Mouse (Mus musculus) hematopoietic stem cell, adult 5-6 weeks (primary cell): ENCODE measurements around the gene Grk3. TPM values are rescaled to one million over a fixed set of nuclear protein-coding genes. Genes with fewer than 3 reads are reported as not detected.

Source experiments
- ATAC-seq, 2 experiments: fragments of 125-278 bp in 1 of 2; replicated peaks in 1 of 2; 2 replicates each; pipeline ENCODE4 v1.8.0; 2016 to 2017; ENCODE audit warnings: inconsistent platforms in 2 of 2, mild to moderate bottlenecking in 2 of 2, moderate number of reproducible peaks in 2 of 2, low read depth in 1 of 2, moderate TSS enrichment in 1 of 2; ENCODE audit not compliant: low FRiP score in 2 of 2, poor library complexity in 2 of 2, severe bottlenecking in 2 of 2, insufficient read depth in 1 of 2, low TSS enrichment in 1 of 2
- total RNA-seq: library from RNA; stranded (forward); fragments of 172-1452, 232-1000 nt; gene quantifications from 2 replicates; pipeline ENCODE4 v1.2.3, GENCODE M21; 2017

Gene Grk3
- total RNA-seq, 1 experiment from 2014 or later, result 28.2 TPM

DNA sequence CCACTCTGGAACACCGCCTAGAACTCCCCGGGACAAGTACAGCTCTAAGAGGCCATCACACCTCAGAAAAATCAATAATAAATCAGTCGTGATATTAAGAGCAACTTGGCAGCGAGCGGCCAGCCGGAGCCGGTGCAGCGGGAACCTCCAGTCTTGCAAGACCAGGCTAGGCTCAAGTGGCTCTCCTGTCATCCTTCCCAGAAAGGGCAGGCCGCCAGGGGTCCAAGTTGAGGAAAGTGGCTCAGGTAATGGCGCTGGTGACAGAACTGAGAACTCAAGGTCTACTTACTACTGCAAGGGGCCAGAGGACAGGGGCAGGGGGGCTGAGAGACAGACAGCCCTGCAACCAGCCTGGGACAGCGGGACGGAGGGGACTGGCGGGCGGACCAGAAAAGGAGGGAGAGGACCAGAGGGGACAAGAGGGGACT, 769 bp downstream of the Grk3 start:
- ATAC-seq, result no peak

DNA sequence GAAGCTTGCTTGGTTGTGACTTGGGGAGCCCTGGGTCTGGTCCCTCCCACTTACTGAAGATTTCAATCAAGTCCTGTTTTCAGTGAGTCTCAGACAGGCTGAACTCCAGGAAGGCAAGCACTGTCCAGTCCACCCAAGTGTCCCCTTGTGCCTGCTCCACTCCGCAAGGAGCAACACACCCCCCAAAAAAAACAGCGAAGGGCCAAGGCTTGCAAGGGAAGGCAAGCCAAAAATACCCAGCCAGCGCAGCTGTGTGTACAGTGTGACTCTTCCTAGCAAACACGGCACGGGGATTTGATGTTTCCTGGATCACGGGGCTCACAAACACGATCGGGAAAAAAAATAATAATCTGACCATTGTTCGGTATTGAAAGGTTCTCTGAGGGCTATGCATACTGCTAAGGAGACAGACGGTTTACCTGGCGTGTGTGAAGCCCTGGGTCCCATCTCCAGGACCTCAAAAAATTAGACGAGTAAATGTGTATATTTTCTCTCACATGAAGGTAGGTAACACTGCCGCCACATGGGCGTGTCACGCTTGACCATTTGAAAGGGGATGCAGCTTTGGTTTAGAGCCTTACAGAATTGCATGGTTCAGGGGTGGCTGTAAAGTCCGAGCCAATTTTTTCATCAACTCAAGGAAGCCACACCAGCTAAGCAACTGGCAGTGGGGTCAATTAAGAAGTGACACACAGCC, 1.3 kb downstream of the Grk3 start:
- ATAC-seq, result no peak

DNA sequence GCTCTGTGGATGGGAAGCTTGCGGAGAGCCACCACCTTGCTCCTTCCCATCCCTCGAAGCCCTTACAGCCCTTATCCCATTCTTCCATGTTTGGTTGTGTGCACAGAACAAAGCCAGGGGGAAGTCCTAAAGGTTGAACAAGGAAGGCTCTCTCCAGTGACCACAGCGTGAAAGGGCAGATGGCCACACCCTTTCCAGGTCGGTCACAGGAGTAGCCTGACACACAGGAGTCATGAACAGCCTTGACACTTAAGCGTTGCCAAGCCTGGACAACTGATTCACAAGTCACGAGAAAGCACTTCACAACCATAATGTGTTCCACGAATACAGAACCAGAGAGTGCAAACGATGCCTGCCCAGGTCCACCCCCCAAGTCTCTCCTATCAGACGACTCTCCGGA, 3.7 kb downstream of the Grk3 start:
- ATAC-seq, result no peak

- peak; percentile 43 to 64; a peak in 3 of 4 replicates for ATAC-seq
Measured at GRCm38 (mm10) chr5:113009183-113009820, 6.3 kb downstream of the Grk3 start.

- no peak for ATAC-seq
Measured at GRCm38 (mm10) chr5:113008496-113008895, 7.1 kb downstream of the Grk3 start.

DNA sequence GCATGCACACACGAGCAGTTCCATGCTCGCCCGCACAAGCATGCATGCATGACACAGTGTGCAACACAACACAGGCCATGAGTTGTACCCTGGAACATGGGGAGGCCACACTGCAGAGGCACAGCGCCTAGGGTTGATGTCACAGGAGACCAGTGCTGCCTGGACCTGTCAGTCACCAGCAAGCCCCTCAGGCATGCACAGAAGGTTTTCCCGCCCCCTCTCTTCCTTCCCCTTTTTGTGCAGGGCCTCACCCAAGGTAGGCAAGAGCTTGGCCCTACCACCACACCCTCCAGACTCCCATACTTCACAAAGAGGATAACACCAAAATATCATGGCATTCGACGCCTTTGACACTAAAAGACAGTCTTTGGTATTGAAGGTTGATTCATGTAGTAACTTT, 8.6 kb downstream of the Grk3 start:
- peak; percentile 81 to 83 for ATAC-seq

GRCm38 (mm10) chr5:113005941-113006391, 9.6 kb downstream of the Grk3 start:
- ATAC-seq, result no peak

GRCm38 (mm10) chr5:113002821-113003380, 12.7 kb downstream of the Grk3 start:
- ATAC-seq, result no peak

DNA sequence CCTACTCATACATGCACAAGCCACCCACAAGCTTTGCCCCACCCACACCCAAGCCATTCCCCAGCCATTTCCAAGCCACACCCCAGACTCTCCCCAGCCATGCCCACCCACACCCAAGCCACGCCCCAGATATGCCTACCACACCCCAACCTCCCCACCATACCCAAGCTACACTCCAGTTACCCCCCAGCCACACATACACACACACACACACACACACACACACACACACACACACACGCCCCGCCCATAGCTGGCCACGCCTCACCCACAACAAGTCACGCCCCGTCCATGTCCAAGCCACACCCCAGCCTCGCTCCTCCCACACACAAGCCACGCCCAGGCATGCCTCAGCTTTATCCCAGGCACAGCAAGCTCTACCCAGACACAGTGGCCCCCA, 16.4 kb downstream of the Grk3 start:
- ATAC-seq, result peak in 1 of 2 experiments; percentile 46; a peak in 1 of 4 replicates

DNA sequence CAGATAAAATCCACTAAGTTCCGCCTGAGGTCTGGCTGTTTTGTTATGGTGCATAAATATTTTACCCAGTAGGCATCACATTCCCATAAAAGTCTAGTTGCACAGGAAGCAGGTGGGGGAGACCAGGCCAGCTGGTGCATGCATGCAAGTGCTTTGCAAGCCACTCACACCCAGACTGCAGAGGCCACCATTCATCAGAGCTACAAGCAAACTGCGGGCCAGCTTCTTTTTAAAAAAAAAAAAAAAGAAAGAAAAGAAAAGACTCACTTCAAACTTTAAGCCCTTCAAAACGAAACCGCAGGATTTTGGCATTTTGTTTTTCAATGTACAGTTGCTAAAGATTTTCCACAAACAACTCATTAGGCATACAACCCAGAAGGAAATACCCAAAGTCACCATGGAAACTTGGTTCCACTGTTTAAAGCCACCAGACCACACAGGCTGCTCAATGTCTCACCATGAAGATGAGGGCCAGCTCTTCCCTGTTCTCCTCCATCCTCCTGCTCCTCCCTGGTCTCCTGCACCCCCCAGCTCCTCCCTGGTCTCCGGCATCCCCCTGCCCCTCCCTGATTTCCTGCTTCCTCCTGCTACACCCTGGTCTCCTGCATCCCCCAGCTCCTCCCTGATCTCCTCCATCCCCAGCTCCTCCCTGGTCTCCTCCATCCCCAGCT, 17.9 kb downstream of the Grk3 start:
- ATAC-seq, result peak; percentile 50 to 67

DNA sequence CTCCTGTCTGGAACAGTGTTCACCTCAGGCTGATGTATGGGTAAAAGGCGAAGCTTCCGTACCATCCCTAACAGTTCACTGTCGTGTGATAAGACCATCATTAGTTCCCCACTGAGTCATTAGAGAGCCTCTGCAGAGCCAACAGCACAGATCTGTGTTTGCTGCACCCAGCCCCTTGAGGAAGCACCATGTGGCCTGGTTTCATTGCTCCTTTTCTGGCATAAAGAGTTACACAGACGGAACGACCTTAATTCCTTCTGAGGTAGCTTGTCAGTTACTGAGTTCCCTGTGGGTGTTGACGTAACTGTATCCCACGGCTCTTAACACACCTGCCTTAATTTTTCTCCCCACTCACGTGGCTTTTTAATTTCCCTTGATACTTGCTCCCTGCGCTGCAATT, 24.3 kb downstream of the Grk3 start:
- no peak for ATAC-seq

DNA sequence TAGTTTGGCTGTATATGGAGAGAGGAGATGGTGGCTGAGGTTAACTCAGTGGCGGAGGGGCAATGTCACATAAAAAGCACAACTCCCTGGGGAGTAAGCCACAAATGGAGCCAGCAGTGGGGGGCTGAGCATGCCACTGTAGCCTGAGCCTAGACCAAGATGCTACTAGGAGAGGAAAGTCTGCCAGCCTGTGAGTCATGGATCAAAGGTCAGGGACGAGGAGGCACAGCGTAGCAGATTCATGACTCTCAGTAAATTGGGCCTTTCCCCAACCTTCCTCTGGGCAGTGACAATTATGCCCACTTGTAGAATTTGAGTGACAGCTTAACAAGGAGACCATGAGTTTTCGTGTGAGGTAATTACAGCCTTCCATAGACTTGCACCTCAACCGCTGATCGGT, 33.7 kb downstream of the Grk3 start:
- ATAC-seq, result no peak

DNA sequence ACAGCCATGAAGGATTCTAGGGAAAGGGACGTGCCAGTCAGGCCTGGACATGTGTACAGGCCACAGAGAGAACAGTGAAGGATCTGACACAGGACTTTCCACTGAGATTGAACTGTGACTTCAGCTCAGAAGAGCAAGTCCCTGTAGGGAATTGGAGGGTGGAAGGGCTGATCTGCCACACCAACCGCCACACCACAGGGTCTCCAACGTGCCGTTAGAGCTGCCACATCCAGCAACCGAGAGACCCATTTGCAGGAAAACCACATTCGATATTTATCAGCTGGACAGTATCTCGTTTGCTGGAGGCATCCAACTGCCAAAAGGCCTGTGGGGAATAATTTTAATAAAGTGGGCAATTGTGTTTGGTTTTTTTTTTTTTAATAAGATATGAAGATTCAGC, 35.9 kb downstream of the Grk3 start:
- ATAC-seq, result no peak

DNA sequence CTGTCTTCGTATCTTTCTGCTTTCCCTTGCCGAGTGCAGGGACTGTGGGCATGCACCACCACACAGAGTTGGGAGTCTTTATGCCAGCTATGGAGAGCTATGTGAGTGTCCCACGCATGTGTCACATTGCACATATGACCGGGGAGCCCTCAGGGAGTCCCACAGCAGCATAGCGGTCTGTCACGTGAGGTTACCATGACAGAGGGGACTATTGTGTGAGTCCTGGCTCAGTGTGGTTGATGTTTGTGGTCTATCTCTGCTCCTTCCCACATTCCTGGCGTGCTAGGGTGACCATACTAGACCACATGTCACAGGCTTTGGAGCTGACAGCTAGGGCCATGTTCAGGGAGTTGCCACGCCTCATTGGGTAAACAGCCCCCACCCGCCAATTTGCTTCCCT, 36.4 kb downstream of the Grk3 start:
- 0 out of 4 replicates have a peak, but pooled peaks of 1 of the 2 experiments have one; percentile 17 for ATAC-seq

- no peak for ATAC-seq
Measured at GRCm38 (mm10) chr5:112977089-112977488, 38.5 kb downstream of the Grk3 start.

- peak; percentile 33 to 46; a peak in 3 of 4 replicates for ATAC-seq
Measured at GRCm38 (mm10) chr5:112973596-112973995, 42.0 kb downstream of the Grk3 start.

GRCm38 (mm10) chr5:112972297-112972696, 43.3 kb downstream of the Grk3 start:
- peak; percentile 20 to 67; a peak in 2 of 4 replicates for ATAC-seq

- no peak for ATAC-seq
Measured at GRCm38 (mm10) chr5:112963495-112963894, 52.1 kb downstream of the Grk3 start.
